Mouse (Mus musculus) gastrocnemius, postnatal 36 days (tissue): ENCODE measurements around the gene Sdf2. TPM values are rescaled to one million over a fixed set of nuclear protein-coding genes. Genes with fewer than 3 reads are reported as not detected.
"Not testable (repeated sequence)": the region's sequence is repeated elsewhere in the genome, so short reads cannot be mapped to it uniquely, and the experiment has no call there.

Experiments used
- DNase-seq, 2 experiments: peaks; one replicate each; pipeline ENCODE4 v3.0.0; 2022
- intact Hi-C: fragments of 180-260 bp; cut with DNase I; formaldehyde crosslinking; loops from one replicate; pipeline ENCODE4 v1.15.1; 2025
- total RNA-seq, 2 experiments: library from RNA; stranded (reverse); gene quantifications; 2 replicates each; pipeline ENCODE4 v1.2.3; 2021

Sdf2 gene
- total RNA-seq, 2 experiments from 2014 or later, result 40.7 to 41.1 TPM

- DNase-seq, result no peak
- intact Hi-C loops, result no loop called here
Measured at GRCm38 (mm10) chr11:78260489-78261258, 15.1 kb downstream of the Sdf2 start.

GRCm38 (mm10) chr11:78261380-78262352 is 16.1 kb downstream of the Sdf2 start, which contains the start of gene 2610507B11Rik:
Gene 2610507B11Rik (plus strand): TSS chr11:78261752.
- intact Hi-C loops, result no loop called here
- peak; percentile 86 to 90 for DNase-seq

- intact Hi-C loops, result no loop called here
- peak; percentile 23 to 34 for DNase-seq
Measured at GRCm38 (mm10) chr11:78262550-78262949, 17.0 kb downstream of the Sdf2 start.

- intact Hi-C loops, result loop anchor here (2.0 kb wide), 1 partner anchor 79 kb away; no protein-coding TSS in a partner anchor
- no peak for DNase-seq
Measured at GRCm38 (mm10) chr11:78265571-78265970, 20.0 kb downstream of the Sdf2 start.

- intact Hi-C loops, result no loop called here
Measured at GRCm38 (mm10) chr11:78271986-78272385, 26.4 kb downstream of the Sdf2 start.

GRCm38 (mm10) chr11:78275596-78275995 is 30.1 kb downstream of the Sdf2 start:
- intact Hi-C loops, result no loop called here
- no peak for DNase-seq

More at GRCm38 (mm10) chr11:78271986-78272385, 26.4 kb downstream of the Sdf2 start:
- DNase-seq, result no peak

GRCm38 (mm10) chr11:78276169-78276568 is 30.6 kb downstream of the Sdf2 start:
- intact Hi-C loops, DNase-seq: not testable (repeated sequence)

- DNase-seq, result no peak
- intact Hi-C loops, result no loop called here
Measured at GRCm38 (mm10) chr11:78278853-78279252, 33.3 kb downstream of the Sdf2 start.

- intact Hi-C loops, result no loop called here
- no peak for DNase-seq
Measured at GRCm38 (mm10) chr11:78279586-78279985, 34.0 kb downstream of the Sdf2 start.

- intact Hi-C loops, result no loop called here
- DNase-seq, result no peak
Measured at GRCm38 (mm10) chr11:78289146-78289763, 43.7 kb downstream of the Sdf2 start.

GRCm38 (mm10) chr11:78290654-78291053 is 45.1 kb downstream of the Sdf2 start, which contains the start of gene BC030499:
Gene BC030499 (plus strand): TSS chr11:78290841.
- intact Hi-C loops, result no loop called here
- no peak for DNase-seq

GRCm38 (mm10) chr11:78294585-78294984 is 49.0 kb downstream of the Sdf2 start:
- DNase-seq, result no peak
- intact Hi-C loops, result no loop called here

- intact Hi-C loops, result no loop called here
- no peak for DNase-seq
Measured at GRCm38 (mm10) chr11:78300917-78301316, 55.4 kb downstream of the Sdf2 start.

- intact Hi-C loops, result loop anchor here (2.0 kb wide), 1 partner anchor 23 kb away; no protein-coding TSS in a partner anchor
- DNase-seq, result peak; percentile 85 to 88
Measured at GRCm38 (mm10) chr11:78301357-78302084, 56.0 kb downstream of the Sdf2 start, which contains the start of gene Spag5. Gene Spag5 (plus strand): TSS chr11:78301529.

Other genes with a start within 250 kb of the Sdf2 start
- gene Dhrs13, start 213.5 kb upstream of the Sdf2 start, total RNA-seq, result 1 to 10 TPM in 1 of 2 experiments, under 1 TPM in 1; 0.94 to 1.9 TPM
- gene Flot2, start 207.8 kb upstream of the Sdf2 start, total RNA-seq, result 10 to 100 TPM; 51.7 to 55.6 TPM
- 10 to 100 TPM; 21.7 to 22.7 TPM for gene Eral1, start 165.4 kb upstream of the Sdf2 start, total RNA-seq
- gene Fam222b, start 151.1 kb upstream of the Sdf2 start, total RNA-seq, result 1 to 10 TPM; 6.0 to 6.1 TPM
- gene Traf4, start 80.2 kb upstream of the Sdf2 start, total RNA-seq, result 1 to 10 TPM; 2.2 to 3.2 TPM
- under 1 TPM; 0.59 to 0.64 TPM for gene Nek8, start 69.1 kb upstream of the Sdf2 start, total RNA-seq
- 1 to 10 TPM in 1 of 2 experiments, under 1 TPM in 1; 0.99 to 1.4 TPM for gene Tlcd1, start 69.0 kb upstream of the Sdf2 start, total RNA-seq
- gene Rpl23a, start 62.2 kb upstream of the Sdf2 start, total RNA-seq, result 100 to 1,000 TPM; 644 to 813 TPM
- gene Rab34, start 57.3 kb upstream of the Sdf2 start, total RNA-seq, result 1 to 10 TPM; 4.2 to 4.5 TPM
- under 1 TPM in 1 of 2 experiments, not detected in 1; 0.74 TPM for gene Proca1, start 52.4 kb upstream of the Sdf2 start, total RNA-seq
- 10 to 100 TPM; 21.9 to 23.1 TPM for gene Supt6, start 241 bp downstream of the Sdf2 start, total RNA-seq
- gene 2610507B11Rik, start 16.0 kb downstream of the Sdf2 start, total RNA-seq, result 100 to 1,000 TPM; 212 to 228 TPM
- gene BC030499, start 45.1 kb downstream of the Sdf2 start, total RNA-seq, result under 1 TPM; 0.42 to 0.84 TPM
- 1 to 10 TPM; 2.4 to 4.1 TPM for gene Spag5, start 55.8 kb downstream of the Sdf2 start, total RNA-seq
- gene Aldoc, start 77.2 kb downstream of the Sdf2 start, total RNA-seq, result 1 to 10 TPM; 1.3 to 1.9 TPM
- gene Pigs, start 82.7 kb downstream of the Sdf2 start, total RNA-seq, result 10 to 100 TPM; 20.1 to 21.3 TPM
- 10 to 100 TPM; 10.1 to 16.2 TPM for gene Unc119, start 97.7 kb downstream of the Sdf2 start, total RNA-seq
- under 1 TPM in 1 of 2 experiments, not detected in 1; 0.10 TPM for gene Foxn1, start 140.8 kb downstream of the Sdf2 start, total RNA-seq
- not detected for gene Slc13a2, start 176.5 kb downstream of the Sdf2 start, total RNA-seq
- gene Slc46a1, start 220.0 kb downstream of the Sdf2 start, total RNA-seq, result 1 to 10 TPM in 1 of 2 experiments, under 1 TPM in 1; 0.67 to 1.2 TPM